Mouse (Mus musculus): ENCODE data around the gene Espnl. TPM values are rescaled to one million over a fixed set of nuclear protein-coding genes. Genes with fewer than 3 reads are reported as not detected.

Espnl gene
- polyA plus RNA-seq, 1 experiment from 2014 or later: 0.03 TPM

DNA sequence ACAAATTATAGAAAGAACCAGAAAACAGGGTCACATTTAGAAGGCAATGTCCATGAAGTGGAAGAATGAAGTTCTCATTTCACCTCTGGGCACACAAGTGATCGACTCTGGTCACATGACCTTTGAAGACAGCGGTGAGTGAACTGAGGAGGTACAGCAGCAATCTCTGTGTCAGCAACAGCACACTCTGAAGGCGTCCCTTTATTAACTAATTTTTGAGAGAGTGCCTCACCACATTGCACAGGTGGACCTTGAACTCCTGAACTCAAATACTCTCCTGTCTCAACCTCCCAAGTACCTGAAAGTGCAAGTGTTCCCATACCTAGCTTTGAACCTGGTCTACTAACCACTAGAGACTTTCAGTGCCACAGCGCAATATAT lies 59.2 kb downstream of the Espnl start:
- no peak for ATAC-seq (ENCODE audit: low FRiP score)
- H3K9ac ChIP-seq (ENCODE audit: low read depth, low read length): no peak overlapping the region

GRCm38 (mm10) chr1:91390369-91390768 lies 68.5 kb downstream of the Espnl start:
- Histone ChIP-seq H3K4me1 (replicated peaks; ENCODE audit: control insufficient read depth, insufficient read depth, low read length) (no peaks in the 10 kb centered on the region), H3K36me3 (ENCODE audit: control insufficient read depth, insufficient read depth, low read length) (0 out of 2 replicates have a peak, but pooled peaks cover 6% of the 10 kb centered on the region), H3K4me2 (replicated peaks; ENCODE audit: low read depth, low read length) (no peak overlapping the region), H3K4me3 (ENCODE audit: low read depth, low read length) (no peak overlapping the region), H3K27ac (ENCODE audit: low read depth, low read length) (no peak overlapping the region), H3K27me3 (ENCODE audit: control insufficient read depth, insufficient read depth, low read length) (no peaks in the 10 kb centered on the region), H3K9ac (ENCODE audit: low read depth, low read length) (no peak overlapping the region), H3K9me3 (ENCODE audit: control insufficient read depth, low read length) (no peaks in the 10 kb centered on the region)
- WGBS: 99% methylated on average over 5 of the region's 5 CpGs
- ATAC-seq (ENCODE audit: low FRiP score): no peak
- DNase-seq (ENCODE audit: low spot score): no peak

More for the DNA sequence above, 59.2 kb downstream of the Espnl start:
- Histone ChIP-seq H3K36me3 (ENCODE audit: control insufficient read depth, insufficient read depth, low read length) (peaks cover 16% of the 10 kb centered on the region; the same call in 1 of the 2 replicates), H3K27ac (ENCODE audit: low read depth, low read length) (no peak overlapping the region), H3K27me3 (ENCODE audit: control insufficient read depth, insufficient read depth, low read length) (no peaks in the 10 kb centered on the region), H3K4me2 (replicated peaks; ENCODE audit: low read depth, low read length) (no peak overlapping the region), H3K9me3 (ENCODE audit: control insufficient read depth, low read length) (no peaks in the 10 kb centered on the region), H3K4me3 (ENCODE audit: low read depth, low read length) (no peak overlapping the region), H3K4me1 (replicated peaks; ENCODE audit: control insufficient read depth, insufficient read depth, low read length) (no peaks in the 10 kb centered on the region)
- WGBS: 94% methylated on average over 4 of the region's 4 CpGs
- no peak for DNase-seq (ENCODE audit: low spot score)

GRCm38 (mm10) chr1:91397927-91398259 lies 76.0 kb downstream of the Espnl start:
- H3K36me3 ChIP-seq (ENCODE audit: control insufficient read depth, insufficient read depth, low read length): no peaks in the 10 kb centered on the region
- H3K27me3 ChIP-seq (ENCODE audit: control insufficient read depth, insufficient read depth, low read length): no peaks in the 10 kb centered on the region
- no peak for ATAC-seq (ENCODE audit: low FRiP score)
- H3K4me3 ChIP-seq (ENCODE audit: low read depth, low read length): peak overlapping the region; percentile 89
- no peak for DNase-seq (ENCODE audit: low spot score)
- H3K27ac ChIP-seq (ENCODE audit: low read depth, low read length): no peak overlapping the region
- under 1% methylated on average over 12 of the region's 12 CpGs for WGBS
- peak overlapping the region; percentile 87 for H3K4me2 ChIP-seq (replicated peaks; ENCODE audit: low read depth, low read length)
- peaks cover 9% of the 10 kb centered on the region; the same call in 1 of the 2 replicates for H3K4me1 ChIP-seq (replicated peaks; ENCODE audit: control insufficient read depth, insufficient read depth, low read length)
- no peaks in the 10 kb centered on the region for H3K9me3 ChIP-seq (ENCODE audit: control insufficient read depth, low read length)
- peak overlapping the region; percentile 93 for H3K9ac ChIP-seq (ENCODE audit: low read depth, low read length)

Other genes starting within 250 kb of the Espnl start
- 0.25 and 1.4 TPM in 2 replicates for gene Rbm44, start 177.0 kb upstream of the Espnl start, polyA plus RNA-seq (2014; fragmentation: Nextera tagmentation; extraction: Ambion mirVana)
- 0.29 and 0.35 TPM in 2 replicates for gene Ramp1, start 142.3 kb upstream of the Espnl start, polyA plus RNA-seq (2014; fragmentation: Nextera tagmentation; extraction: Ambion mirVana)
- 88.9 and 95.2 TPM in 2 replicates for gene Ube2f, start 71.8 kb upstream of the Espnl start, polyA plus RNA-seq (2014; fragmentation: Nextera tagmentation; extraction: Ambion mirVana)
- gene Scly, start 23.7 kb upstream of the Espnl start, polyA plus RNA-seq (2014; fragmentation: Nextera tagmentation; extraction: Ambion mirVana): 12.0 and 13.8 TPM in 2 replicates
- 0.06 and 0.33 TPM in 2 replicates for gene Klhl30, start 28.9 kb downstream of the Espnl start, polyA plus RNA-seq (2014; fragmentation: Nextera tagmentation; extraction: Ambion mirVana)
- 0.68 and 1.0 TPM in 2 replicates for gene Erfe, start 44.4 kb downstream of the Espnl start, polyA plus RNA-seq (2014; fragmentation: Nextera tagmentation; extraction: Ambion mirVana)
- 172 TPM in 2 replicates for gene Ilkap, start 76.7 kb downstream of the Espnl start, polyA plus RNA-seq (2014; fragmentation: Nextera tagmentation; extraction: Ambion mirVana)
- 288 and 318 TPM in 2 replicates for gene Hes6, start 92.0 kb downstream of the Espnl start, polyA plus RNA-seq (2014; fragmentation: Nextera tagmentation; extraction: Ambion mirVana)
- gene Per2, start 137.2 kb downstream of the Espnl start, polyA plus RNA-seq (2014; fragmentation: Nextera tagmentation; extraction: Ambion mirVana): 1.7 and 2.8 TPM in 2 replicates
- gene Traf3ip1, start 172.6 kb downstream of the Espnl start, polyA plus RNA-seq (2014; fragmentation: Nextera tagmentation; extraction: Ambion mirVana): 7.3 and 7.7 TPM in 2 replicates
- 10.1 and 11.9 TPM in 2 replicates for gene Asb1, start 218.5 kb downstream of the Espnl start, polyA plus RNA-seq (2014; fragmentation: Nextera tagmentation; extraction: Ambion mirVana)